Mouse (Mus musculus) embryonic fibroblast, embryonic 13.5 days (primary cell): ENCODE results near the gene E130114P18Rik.

Experiments used
- CTCF ChIP-seq: IDR thresholded peaks from 2 replicates; pipeline ENCODE4 v1.5.1; 2011; ENCODE audit warnings: mild to moderate bottlenecking, control low read depth, low read length, moderate library complexity, borderline replicate concordance; ENCODE audit not compliant: insufficient read depth
- POLR2A ChIP-seq: IDR thresholded peaks from 2 replicates; pipeline ENCODE4 v1.6.1; 2011; ENCODE audit warnings: low read depth, mild to moderate bottlenecking, control low read depth, low read length, moderate library complexity

GRCm38 (mm10) chr4:97600875-97601835 lies 176.7 kb downstream of the E130114P18Rik start:
- TF ChIP-seq CTCF (no peak), POLR2A (no peak)
